Mouse (Mus musculus) spleen, postnatal 10 days (tissue): ENCODE measurements around the gene Vsx1.

Source experiments
- DNase-seq, 2 experiments: peaks; one replicate each; pipeline ENCODE4 v3.0.0; 2021 to 2022; ENCODE audit warnings: low spot score in 2 of 2

Vsx1 gene

DNA sequence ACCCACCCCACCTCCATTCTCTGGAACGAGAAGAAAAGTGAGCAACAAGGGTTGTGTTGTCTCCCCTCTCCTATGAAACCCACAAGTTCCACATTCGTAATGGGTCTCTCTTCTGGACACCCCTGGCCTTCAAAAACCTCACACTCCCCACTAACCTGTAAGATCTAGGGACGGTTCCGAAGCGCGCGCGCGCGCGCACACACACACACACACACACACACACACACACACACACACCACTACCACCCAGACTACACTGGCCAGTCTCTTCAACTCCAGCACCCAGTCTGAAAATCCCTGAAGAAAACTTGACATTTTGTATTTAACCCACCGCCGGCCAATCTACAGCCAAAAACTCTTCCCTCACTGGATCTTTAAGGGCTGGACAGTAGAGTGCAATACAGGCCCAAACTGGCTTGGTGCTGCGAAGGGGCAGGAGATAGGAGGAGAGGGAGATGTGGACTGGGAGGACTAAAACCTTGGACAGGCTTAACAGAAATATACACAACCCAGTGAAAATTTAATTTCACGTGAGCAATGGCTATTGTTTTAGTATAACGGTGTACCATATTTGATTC is at the start of gene Vsx1:
Gene Vsx1, minus strand, starts transcription at position 138 of the 578 bp plus-strand sequence.
- DNase-seq = no peak

DNA sequence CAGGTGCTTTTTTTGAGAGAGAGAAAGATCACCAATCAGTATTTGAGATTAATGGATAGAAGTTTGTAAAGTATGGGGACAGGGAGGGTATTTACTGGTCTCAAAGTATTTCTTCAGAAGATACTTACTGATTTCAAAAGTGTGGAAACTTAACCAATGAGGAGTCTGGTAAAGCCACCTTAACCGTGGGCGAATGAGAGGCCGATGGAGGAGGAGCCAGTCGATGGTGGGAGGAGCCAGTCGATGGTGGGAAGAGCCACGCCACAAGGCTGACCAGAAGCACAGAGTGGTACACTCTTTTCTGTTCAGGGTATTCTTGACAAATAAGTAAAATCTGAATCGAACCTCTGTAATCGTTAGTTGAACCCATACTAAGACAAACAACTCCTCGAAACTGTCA is 48.7 kb upstream of the Vsx1 start:
- no peak for DNase-seq

DNA sequence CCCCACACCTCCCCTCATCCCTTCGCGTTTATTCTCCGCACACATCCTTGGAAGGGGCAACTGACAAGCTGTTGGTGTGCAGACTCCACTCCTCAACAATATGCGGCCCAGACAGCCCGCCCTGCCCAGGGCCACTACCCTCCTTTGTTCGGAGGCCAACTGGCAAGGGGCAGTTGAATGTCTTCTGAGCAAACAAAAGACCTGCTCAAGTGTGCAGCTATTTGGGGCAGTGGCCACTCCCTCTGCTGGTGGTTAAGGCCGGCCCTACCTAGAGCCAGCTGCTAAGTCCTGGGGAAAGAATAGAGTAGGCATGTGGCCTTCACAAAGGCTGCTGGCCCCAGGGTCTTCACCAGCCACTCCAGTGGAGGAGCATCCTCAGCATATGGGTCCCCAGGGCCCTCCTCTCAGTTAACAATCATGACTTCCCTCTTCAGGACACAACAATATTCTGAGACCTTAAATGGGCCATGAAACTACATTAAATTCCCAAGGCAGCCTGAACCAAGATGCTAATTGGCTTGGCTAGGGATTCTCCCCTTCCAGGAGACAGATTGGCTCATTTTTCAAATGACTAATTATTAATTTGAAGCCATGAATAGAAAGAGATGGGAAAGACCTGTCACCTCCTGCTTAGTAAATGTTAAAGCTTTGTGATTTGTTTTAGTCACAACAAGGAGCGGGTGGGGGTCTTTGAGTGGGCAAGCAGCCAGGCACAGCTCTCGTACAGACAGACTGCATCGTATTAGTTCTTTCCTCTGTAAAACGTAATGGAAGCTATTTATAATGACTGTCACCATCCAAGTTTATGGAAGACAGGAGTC is 46.8 kb upstream of the Vsx1 start:
- no peak for DNase-seq

DNA sequence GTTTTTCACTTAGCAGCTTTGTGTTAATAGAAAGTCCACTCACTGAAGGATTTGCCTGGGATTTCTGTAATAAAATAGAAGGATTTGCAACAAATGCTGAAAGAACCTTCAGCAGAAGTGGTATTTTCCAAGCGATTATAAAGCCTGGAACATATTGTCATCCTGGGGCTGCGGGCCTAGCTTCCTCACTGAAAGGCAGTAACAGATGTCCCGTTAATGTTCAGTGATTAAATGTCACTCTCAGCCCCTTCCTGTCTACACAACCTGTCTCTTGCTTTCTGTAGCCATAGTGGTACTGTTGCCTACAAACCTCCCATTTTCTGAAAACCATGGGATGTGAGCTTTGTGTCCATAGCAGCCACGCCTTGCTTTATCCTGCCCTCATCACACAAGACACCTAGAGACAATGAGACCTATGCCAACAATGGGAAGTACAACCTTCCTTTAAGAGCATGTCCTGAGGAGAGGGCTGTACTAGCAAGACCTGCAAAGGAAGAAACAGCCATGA is 23.1 kb upstream of the Vsx1 start:
- DNase-seq = no peak

DNA sequence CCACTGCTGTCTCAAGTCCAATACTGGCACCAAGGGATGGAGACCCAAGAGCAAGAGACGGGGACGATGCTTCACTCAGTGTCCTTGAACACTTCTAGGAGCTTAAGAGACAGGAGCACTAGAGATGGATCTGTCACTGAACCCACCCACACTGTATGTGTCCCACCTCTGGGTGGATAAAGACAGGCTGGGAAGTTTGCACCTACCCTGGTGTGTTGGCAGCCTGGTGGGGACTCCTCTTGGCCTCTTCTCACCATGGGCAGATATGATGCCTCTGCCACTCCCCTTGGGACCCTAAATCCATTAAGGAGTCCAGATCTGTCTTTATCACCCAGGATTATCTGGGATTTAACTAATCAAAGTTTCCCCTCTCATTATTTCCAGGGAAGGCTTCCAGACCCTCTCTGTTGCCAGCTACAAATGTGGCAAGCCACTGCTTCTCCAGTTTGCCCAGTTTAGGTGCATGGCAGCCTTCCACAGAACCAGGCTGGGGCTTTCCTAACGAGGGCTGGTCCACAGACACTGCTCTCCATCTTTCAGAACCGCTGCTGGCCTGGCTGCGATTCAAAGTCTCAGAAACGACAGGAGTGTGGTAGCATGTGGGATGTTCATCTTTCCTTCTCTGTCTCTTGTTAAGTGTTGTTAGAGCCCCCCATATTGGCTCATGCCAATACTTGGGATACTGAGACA is 2.5 kb upstream of the Vsx1 start:
- DNase-seq = no peak

DNA sequence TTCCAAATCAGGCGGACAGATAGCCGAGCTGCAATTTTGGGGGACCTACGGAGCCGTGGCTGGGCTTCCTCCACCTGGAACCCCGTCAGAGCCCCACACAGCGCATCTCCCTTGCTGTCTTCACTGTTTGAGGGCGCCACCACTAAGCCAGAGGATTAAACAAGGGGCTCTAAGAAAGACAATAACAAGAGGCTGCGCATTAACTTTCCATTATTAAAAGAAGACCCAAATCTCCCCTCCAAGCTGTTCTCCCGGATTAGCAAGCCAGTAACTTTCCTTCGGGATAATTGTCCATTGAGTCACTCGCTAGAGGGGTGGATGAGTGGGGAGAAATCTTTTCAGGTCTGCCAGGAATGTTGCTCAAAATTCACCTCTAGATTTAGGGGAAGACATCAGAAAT is 1.1 kb upstream of the Vsx1 start:
- DNase-seq = no peak

DNA sequence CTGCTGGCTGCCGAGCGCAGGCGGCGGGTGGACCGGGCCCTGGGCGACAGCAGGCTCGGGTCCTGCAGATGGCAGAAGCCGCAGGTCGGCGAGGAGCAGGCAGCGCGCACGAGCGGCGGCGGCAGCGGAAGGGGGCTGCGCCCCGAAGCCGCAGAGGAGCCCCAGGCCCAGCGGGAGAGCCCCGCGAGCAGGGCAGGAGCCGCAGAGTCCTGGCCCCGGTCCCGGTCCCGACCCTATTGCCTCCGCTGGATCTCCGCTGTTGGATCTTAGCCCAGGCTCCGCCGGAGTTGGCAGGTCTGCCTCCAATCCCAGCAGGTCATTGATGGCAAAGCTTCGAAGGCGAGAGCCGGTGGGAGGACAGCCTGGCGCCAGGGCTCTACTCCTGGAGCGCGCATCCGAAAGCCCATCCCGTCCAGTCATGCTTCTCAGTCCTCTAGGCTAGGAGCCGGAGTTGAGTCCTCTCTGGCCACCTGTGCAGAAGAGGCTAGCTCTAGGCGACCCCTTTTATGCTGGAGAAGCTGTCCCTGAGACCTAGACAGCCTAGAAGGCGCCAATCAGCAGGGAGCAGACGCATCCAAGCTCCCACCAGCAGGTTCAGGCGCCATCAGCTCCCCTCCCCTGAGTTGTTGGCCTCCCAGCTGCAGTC is 496 bp downstream of the Vsx1 start:
- DNase-seq = no peak

DNA sequence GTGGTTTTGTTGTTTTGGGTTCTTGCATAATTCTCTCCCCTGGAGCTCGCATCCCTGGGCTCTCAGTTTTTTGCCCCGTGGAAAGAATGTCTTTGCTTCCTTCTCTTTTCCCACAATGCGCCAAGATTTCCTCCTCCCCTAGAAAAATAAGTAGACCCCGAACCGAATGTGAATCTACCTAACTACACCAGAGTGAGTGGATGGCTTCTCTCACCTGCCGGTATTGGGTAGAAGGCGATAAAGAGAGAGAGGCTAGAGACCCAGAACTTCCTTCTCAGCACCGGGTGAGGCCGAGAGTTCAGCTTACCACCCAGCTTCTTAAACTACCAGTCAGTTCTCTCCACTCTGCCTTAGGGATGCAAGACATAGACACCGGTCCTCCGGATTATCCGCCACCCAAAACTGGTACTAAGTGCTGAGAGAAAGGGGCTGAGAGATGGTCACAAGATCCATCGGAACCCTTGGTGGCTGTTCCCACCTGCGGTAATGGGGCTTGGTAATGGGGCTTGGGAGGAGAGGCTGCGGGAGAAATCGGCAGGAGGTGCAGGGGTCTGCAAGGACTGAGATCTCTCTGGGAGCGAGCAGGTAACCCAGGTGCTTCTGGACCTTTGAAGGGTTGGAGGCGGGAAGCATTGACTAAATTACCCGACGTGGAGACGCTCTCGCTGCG is 1.2 kb downstream of the Vsx1 start:
- DNase-seq = no peak

DNA sequence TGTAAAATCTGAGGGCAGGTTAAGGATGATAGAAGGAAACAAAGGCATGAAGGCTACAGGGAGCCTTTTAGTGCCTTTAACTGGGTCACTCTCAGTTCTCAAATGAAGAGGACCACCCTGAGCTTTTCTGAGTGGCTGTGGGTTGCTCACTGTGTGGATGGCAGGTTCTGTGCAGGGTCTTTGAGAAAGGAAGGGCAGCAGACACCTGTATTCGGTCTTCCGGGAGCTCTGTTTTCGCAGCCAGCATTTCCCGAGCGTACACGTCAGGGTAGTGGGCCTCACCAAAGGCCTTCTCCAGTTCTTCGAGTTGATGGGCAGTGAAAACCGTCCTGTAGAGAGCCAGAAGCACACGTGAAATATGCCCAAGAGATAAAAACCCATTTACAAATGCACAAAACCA is 3.8 kb downstream of the Vsx1 start:
- DNase-seq = no peak

DNA sequence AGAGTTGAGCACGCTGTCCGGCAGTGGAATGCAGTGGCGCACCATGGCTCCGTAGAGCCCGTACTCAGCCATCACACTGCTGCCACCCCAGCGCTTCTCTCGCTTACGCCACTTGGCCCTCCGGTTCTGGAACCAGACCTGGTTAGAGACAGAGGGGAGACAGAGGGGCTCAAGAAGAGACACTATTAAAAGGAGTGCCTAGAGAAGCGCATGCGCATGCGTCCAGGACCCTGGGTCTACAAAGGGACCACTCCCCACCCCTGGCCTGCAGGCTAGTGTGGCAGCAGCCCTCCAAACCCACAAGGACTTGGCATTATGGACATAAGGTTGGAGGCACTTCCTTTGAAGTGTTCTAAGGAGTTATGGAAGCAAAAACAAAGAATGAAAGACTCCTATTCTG is 4.7 kb downstream of the Vsx1 start:
- DNase-seq = no peak

DNA sequence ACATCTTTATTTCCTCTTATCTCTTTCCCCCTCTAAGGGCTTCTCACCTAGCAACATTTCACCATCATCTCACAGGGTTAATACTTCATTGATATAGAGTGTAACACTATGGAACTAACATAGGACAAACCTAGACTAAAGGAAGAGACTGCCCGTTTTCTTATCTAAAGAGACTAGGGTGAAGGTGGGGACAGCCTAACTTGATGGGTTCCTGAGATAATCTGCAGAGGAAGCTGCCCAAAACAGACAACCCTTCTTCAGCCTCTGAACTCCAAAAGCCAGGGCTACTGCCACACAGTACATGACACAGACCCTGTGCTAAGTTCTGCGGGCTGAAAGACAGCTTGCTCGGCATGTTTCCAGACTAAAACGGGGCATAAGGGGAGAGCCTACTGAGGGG is 7.6 kb downstream of the Vsx1 start:
- no peak for DNase-seq

DNA sequence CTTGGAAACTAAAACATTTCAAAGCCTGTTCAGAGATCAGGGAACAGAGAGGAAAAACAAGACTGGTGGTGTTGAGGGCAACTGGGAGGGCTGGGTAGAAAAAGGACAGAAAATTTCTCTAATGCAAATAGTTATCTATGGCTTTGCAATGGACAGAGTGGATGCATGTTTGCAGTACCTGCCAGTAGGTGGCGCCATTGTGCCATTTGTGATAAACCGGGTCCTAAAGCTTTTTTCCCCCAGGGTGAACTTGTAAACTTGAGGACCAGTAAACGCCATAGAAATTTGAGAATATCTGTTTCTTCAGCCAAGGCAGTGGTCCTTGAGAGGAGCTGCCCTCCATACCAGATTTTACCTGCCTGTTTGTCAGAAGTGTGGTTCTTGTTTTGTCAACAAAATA is 10.8 kb downstream of the Vsx1 start:
- peak; percentile 67 to 87 for DNase-seq

DNA sequence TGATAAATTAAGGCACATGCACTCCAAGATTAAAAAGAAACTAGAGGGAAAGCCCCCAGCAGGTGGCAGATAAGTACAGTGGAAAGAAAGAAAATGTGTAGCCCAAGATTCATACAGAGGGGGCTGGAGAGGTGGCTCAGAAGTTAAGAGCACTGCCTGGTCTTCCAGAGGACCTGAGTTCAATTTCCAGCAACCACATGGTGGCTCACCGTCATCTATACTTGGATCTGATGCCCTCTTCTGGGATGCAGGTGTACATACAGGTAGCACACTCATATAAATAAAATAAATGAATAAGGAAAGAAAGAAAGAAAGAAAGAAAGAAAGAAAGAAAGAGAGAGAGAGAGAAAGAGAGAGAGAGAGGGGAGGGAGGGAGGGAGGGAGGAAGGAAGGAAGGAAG is 13.6 kb downstream of the Vsx1 start:
- DNase-seq = no peak

DNA sequence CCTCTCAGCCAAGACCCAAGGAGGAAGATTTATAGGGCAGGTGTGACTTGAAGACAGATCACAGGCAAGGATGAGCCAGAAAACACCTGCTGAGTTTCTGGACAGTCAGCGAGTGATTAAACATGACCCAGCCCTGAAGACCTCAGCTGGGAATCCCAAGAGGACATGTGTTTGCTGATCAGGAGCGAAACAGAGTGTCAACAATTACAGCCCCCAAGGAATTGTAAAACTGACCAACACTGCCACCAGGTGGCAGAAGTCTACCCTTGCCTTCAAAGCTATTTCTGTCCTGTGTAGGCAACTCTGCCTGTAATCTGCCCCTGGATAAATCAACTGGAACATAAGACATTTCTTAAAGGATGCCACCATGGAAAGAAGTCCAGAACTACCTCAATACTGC is 14.3 kb downstream of the Vsx1 start:
- DNase-seq = peak; percentile 55 to 76

DNA sequence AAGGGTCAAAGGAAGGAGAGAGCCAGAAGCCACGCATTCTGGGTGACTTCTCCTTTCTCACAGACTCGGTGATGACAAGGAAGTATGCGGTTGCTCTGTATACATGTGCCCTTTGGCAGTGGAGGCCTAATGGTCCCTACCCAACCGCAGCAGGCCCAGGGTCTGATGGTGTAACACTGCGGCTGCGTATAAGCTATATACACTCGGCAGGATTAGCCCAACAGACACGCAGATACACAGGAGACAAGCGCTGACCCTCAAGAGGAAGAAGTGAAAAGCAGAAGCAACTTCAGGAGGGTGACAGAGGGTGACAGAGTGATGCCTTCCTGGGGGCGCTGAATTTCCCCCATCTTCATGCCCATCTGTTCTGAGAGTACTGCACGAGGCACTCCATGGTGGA is 15.2 kb downstream of the Vsx1 start:
- DNase-seq = peak in 1 of 2 experiments; percentile 58

DNA sequence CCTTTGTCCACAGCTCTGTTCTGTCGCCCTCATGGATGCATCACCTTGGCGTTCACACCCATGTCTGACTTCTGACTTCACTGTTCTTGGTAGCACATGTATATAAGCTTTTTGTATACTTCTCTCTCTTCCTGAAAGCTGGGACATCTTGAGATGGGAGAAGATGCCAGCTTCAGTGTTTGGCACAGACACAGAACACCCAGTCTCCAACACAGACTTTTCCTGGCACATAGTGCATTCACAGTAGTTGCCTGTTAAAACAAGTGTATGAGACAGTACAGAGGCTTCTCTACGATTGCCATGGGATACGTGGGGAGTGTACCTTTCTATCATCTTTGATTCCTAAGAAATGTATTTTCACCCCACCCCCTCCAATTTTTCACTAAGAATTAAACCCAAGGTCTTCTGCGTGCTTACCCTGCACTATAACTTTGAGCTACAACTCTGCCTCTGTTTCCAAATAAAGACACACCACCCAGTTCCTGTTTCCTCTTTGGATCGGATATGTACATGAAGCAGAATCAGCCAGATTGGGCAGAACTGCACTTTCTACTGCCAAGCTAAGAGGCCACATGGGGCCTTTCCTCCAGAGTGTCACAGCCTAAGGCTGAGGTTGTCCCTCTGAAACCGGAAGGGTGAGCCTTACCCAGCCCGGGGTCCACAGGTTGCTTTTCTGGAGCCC is 17.4 kb downstream of the Vsx1 start:
- DNase-seq = no peak

DNA sequence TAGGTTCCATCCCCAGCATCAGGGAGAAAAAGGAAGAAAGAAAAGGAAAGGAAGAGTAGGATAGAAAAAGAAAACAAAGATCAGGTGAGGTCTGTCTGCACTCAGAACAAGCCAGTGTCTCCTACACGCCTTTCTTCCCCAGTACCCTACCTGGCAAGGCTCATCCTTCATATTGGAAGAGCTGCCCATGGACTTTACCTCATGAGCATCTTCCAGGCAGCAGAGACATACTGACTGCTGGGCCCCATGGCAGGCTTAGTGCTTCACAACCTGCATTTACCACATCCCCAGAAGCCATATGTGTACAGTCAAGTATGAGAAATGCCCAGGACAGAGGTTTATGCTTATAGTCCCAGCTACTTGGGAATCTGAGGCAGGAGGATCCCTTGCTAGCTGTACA is 18.2 kb downstream of the Vsx1 start:
- DNase-seq = no peak

DNA sequence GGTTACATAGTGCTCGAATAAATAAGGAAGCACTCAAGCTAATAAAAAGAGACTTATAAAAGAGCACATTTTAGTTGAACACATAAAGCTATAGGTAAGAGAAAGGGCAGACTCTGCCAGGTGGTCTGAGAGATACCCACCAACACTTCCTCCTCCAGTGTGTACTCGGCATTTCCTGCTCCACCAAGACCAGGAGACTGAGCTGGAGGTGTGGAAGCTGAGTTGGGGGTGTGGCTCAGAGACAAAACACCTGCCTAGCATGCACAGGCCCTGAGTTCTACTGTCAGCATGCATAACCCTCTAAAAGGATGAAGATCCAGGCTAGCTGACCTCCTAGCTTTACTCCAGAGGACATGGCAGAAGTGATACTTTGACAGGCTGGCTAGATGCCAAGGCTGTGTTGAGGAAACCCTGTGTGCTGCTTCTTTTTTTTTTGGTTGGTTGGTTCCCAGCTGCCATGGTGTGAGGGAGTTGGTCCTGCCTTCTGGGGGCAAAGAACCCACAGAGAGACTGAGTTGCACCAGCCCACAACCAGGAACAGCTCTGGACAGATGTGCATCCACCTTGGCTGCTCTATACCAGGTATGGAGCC is 19.6 kb downstream of the Vsx1 start:
- DNase-seq = peak; percentile 39 to 79

DNA sequence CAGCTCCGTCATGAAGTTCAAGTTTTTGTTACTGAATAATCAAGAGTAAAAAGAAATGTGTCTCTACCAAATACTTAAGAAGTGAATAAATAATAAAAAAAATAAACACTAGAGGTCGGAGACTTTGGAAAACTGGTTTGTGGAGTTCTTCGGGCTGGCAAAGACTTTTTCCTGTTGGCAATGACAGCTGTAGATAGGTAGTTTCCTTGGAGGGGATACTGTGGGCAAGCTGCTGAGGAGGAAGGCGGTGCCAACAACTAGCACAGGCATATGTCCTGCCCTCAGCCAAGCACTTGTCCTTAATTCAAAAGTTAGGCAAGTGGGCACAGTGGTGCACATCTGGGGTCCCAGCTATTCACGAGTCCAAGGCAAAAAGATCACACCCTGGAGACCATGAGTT is 20.2 kb downstream of the Vsx1 start:
- peak in 1 of 2 experiments; percentile 12 for DNase-seq

DNA sequence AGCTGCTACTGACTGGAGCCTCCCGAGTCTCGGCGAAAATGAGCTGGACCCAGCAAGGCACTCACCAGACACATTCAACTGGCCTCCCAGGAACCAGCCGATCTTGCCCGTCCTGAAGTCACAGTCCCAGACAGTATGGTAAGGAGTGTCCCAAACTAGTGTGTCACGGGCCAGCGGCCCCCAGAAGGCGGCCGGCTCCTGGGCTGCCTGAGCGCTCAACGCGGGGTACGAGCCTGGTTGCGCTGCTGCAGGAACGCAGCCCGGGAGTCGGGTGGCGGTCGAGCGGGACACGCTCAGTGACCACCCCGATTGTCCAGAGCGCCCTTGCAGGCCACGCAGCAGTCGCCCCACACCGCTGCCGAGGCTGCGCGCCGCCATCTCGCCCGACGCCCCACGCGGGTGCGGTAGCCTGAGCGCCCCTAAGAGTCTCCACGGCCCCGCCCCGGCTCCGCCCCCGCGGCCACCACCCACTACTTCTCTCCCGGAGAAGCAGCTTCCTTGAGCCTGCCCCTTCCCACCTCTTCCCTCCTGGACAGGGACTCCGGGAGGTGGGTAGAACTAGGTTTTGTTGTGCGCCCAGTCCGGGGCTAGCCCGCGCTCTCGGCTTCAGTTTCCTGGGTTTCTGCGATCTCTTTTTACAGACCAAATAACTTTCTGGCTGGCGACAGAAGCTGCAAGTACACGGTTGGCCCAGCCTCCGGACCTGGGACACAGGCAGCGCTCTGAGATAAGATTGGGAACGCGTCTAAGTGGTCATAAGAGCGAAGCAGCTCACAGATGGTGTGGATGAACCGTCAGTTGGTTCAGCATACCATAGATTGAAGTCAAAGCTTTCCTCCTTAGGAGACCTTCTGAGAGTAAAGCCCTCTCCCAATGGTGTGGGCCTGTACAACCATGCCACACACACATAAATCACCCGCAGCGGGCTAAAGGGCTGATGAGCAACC is 21.1 kb downstream of the Vsx1 start, which contains the start of gene Acss1:
Gene Acss1, minus strand, starts transcription at position 681 of the 947 bp plus-strand sequence.
- DNase-seq = peak; percentile 65 to 88
